In the genomic region with DNA sequence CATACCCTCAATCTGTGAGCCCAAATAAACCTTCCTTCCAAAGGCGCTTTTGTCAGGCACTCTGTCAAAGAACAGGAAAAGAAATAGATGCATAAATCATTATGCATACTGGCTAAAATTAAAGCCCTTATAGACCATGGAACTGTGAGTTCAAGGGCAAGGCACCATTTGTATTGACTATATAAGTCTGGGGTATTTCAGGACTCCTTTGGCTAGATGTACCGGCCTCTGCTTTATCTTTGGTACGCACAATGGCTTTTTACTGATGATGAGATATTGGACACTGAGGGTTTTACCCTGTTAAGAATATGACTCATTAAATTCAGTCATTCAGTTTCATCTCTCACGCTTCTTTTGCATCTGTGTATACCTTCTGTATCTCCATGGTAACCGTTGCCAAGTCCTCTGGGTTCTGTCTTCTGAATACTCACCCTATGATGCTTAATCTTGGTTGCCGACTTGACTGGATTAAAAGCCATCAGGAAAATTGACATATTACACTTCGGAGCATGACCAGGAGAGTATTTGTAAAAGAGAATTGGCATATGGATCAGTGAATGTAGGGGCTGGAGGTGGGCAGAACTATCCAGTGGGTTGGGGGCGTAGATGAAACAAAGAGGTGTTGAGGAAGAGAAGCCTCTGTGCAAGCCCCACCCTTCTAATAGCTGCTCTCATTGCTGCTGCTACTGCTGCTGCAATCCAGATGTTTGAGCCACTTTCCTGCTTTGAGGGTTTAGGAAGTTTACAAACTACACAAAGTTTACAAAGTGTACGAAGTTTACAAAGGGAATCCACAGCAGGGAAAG, we compare ENCODE assay signal across 22 mouse cellular contexts. TPM values are rescaled to one million over a fixed set of nuclear protein-coding genes. Genes with fewer than 3 reads are reported as not detected.
DNase-seq lines count a peak whose midpoint lies in the region; ATAC-seq and TF ChIP-seq lines count a peak whose summit lies in the region.
"Had no signal": no experiment of that assay in that cellular context is flagged by ENCODE, and none has a peak within 500 bp of the region (broad histone marks: within the 10 kb centered on the region; RNA-seq: fewer than 3 reads in every experiment).

No protein-coding gene starts in this region.

- DNase-seq in heart, embryonic 10.5 days (ENCODE audit: low spot score), result peak; percentile 36
- no peak for DNase-seq in heart, postnatal 10 days
- DNase-seq in midbrain, embryonic 10.5 days (ENCODE audit: low spot score), result peak; percentile 8
- DNase-seq in midbrain, embryonic 11.5 days (ENCODE audit: low spot score, missing footprints), result no peak
- peak; percentile 57 for DNase-seq in forebrain, postnatal 0 days
- DNase-seq in telencephalon, adult 2 months (ENCODE audit: low read depth, low spot score), result peak; percentile 62
- no peak for DNase-seq in left cerebral cortex, postnatal 36 days (ENCODE audit: low spot score in 2 of 2)
- DNase-seq: cerebellum, adult 9-10 months; heart, adult 2 months; left cerebral cortex, postnatal 4 days; lung, postnatal 10 days; right cerebral cortex, postnatal 14 days; thymus, adult 2 months had no signal

- ATAC-seq in midbrain, embryonic 11.5 days (ENCODE audit: low FRiP score), result no peak
- ATAC-seq in forebrain, postnatal 0 days, result peak; percentile 92
- no peak; the same call in 1 of the 2 replicates for ATAC-seq in neural tube, embryonic 15.5 days (ENCODE audit: low FRiP score)
- ATAC-seq: intestine, postnatal 0 days had no signal

- 80% methylated on average over 9 of the region's 9 CpGs for WGBS in heart, embryonic 10.5 days
- 82% methylated on average over 9 of the region's 9 CpGs for WGBS in midbrain, embryonic 10.5 days
- WGBS in midbrain, embryonic 11.5 days, result 71% methylated on average over 9 of the region's 9 CpGs
- WGBS in forebrain, postnatal 0 days, result 58% methylated on average over 9 of the region's 9 CpGs
- WGBS in neural tube, embryonic 15.5 days, result 64% methylated on average over 9 of the region's 9 CpGs

- intact Hi-C loops in heart, postnatal 10 days (cut with DNase I), result no loop called here
- intact Hi-C loops in left cerebral cortex, postnatal 36 days (cut with DNase I), result no loop called here

- no peaks in the 10 kb centered on the region for H3K36me3 ChIP-seq in heart, embryonic 10.5 days
- no peaks in the 10 kb centered on the region for H3K36me3 ChIP-seq in midbrain, embryonic 10.5 days
- H3K36me3 ChIP-seq in midbrain, embryonic 11.5 days (ENCODE audit: control insufficient read depth, insufficient read depth, low read length), result no peaks in the 10 kb centered on the region
- H3K36me3 ChIP-seq in forebrain, postnatal 0 days (ENCODE audit: insufficient read depth), result no peaks in the 10 kb centered on the region
- H3K36me3 ChIP-seq in neural tube, embryonic 15.5 days, result no peaks in the 10 kb centered on the region
- H3K36me3 ChIP-seq: G1E; liver, embryonic 15.5 days had no signal

- H3K4me1 ChIP-seq in heart, embryonic 10.5 days, result no peaks in the 10 kb centered on the region
- peaks cover 10% of the 10 kb centered on the region for H3K4me1 ChIP-seq in midbrain, embryonic 10.5 days
- peaks cover 3% of the 10 kb centered on the region; the same call in 1 of the 2 replicates for H3K4me1 ChIP-seq in midbrain, embryonic 11.5 days (ENCODE audit: control insufficient read depth, insufficient read depth, low read length)
- no peaks in the 10 kb centered on the region for H3K4me1 ChIP-seq in forebrain, postnatal 0 days (ENCODE audit: insufficient read depth)
- no peaks in the 10 kb centered on the region for H3K4me1 ChIP-seq in neural tube, embryonic 15.5 days
- H3K4me1 ChIP-seq: liver, embryonic 15.5 days had no signal

- H3K27me3 ChIP-seq in heart, embryonic 10.5 days (ENCODE audit: insufficient read depth, poor library complexity, severe bottlenecking), result no peaks in the 10 kb centered on the region
- H3K27me3 ChIP-seq in midbrain, embryonic 10.5 days (ENCODE audit: low read depth, poor library complexity, severe bottlenecking), result no peaks in the 10 kb centered on the region
- H3K27me3 ChIP-seq in midbrain, embryonic 11.5 days (ENCODE audit: control insufficient read depth, insufficient read depth, low read length), result no peaks in the 10 kb centered on the region
- H3K27me3 ChIP-seq in forebrain, postnatal 0 days (ENCODE audit: insufficient read depth, low read length), result no peaks in the 10 kb centered on the region
- H3K27me3 ChIP-seq in neural tube, embryonic 15.5 days (replicated peaks), result no peaks in the 10 kb centered on the region
- H3K27me3 ChIP-seq: liver, embryonic 15.5 days had no signal

- no peaks in the 10 kb centered on the region for H3K9me3 ChIP-seq in heart, embryonic 10.5 days
- no peaks in the 10 kb centered on the region for H3K9me3 ChIP-seq in midbrain, embryonic 10.5 days (replicated peaks)
- H3K9me3 ChIP-seq in midbrain, embryonic 11.5 days (ENCODE audit: control insufficient read depth, low read length), result no peaks in the 10 kb centered on the region
- H3K9me3 ChIP-seq in forebrain, postnatal 0 days (ENCODE audit: low read length), result no peaks in the 10 kb centered on the region
- no peaks in the 10 kb centered on the region for H3K9me3 ChIP-seq in neural tube, embryonic 15.5 days (replicated peaks)
- H3K9me3 ChIP-seq: G1E; liver, embryonic 15.5 days had no signal

- no peak overlapping the region for H3K4me2 ChIP-seq in midbrain, embryonic 11.5 days
- no peak overlapping the region for H3K4me2 ChIP-seq in forebrain, postnatal 0 days (ENCODE audit: low read depth)
- no peak overlapping the region for H3K4me2 ChIP-seq in neural tube, embryonic 15.5 days
- H3K4me2 ChIP-seq: liver, embryonic 15.5 days had no signal

- H3K9ac ChIP-seq in midbrain, embryonic 11.5 days (ENCODE audit: low read length), result no peak overlapping the region
- no peak overlapping the region for H3K9ac ChIP-seq in forebrain, postnatal 0 days
- H3K9ac ChIP-seq in neural tube, embryonic 15.5 days (replicated peaks), result no peak overlapping the region
- H3K9ac ChIP-seq: liver, embryonic 15.5 days had no signal

- TF ChIP-seq CTCF in forebrain, postnatal 0 days (IDR thresholded peaks at IDR 0.05; ENCODE audit: low read depth), result no peak

- H3K27ac ChIP-seq in heart, embryonic 10.5 days, result no peak overlapping the region
- H3K27ac ChIP-seq in midbrain, embryonic 10.5 days (replicated peaks), result no peak overlapping the region
- H3K27ac ChIP-seq in midbrain, embryonic 11.5 days (ENCODE audit: low read depth, low read length), result no peak overlapping the region
- H3K27ac ChIP-seq in forebrain, postnatal 0 days (ENCODE audit: low read depth, low read length), result no peak overlapping the region
- H3K27ac ChIP-seq in neural tube, embryonic 15.5 days (replicated peaks), result no peak overlapping the region
- H3K27ac ChIP-seq: heart, adult 2 months; kidney, postnatal 0 days; liver, embryonic 15.5 days had no signal

- H3K4me3 ChIP-seq in heart, embryonic 10.5 days, result no peak overlapping the region
- no peak overlapping the region for H3K4me3 ChIP-seq in midbrain, embryonic 10.5 days
- no peak overlapping the region for H3K4me3 ChIP-seq in midbrain, embryonic 11.5 days (ENCODE audit: low read depth, low read length)
- no peak overlapping the region for H3K4me3 ChIP-seq in forebrain, postnatal 0 days (ENCODE audit: low read depth, low read length)
- H3K4me3 ChIP-seq in neural tube, embryonic 15.5 days (replicated peaks), result no peak overlapping the region
- H3K4me3 ChIP-seq: heart, adult 2 months; liver, embryonic 15.5 days had no signal

RNA-seq across cellular contexts. Expression of a gene that starts 22.7 kb away (rescaled TPM):
- polyA plus RNA-seq in heart, embryonic 10.5 days (2016; fragmentation: Nextera tagmentation; extraction: Ambion mirVana), result not detected in 2 replicates
- not detected for total RNA-seq in heart, postnatal 10 days (2021)
- not detected in 2 replicates for polyA plus RNA-seq in midbrain, embryonic 10.5 days (2016; fragmentation: Nextera tagmentation; extraction: Ambion mirVana)
- polyA plus RNA-seq in midbrain, embryonic 11.5 days (2014; fragmentation: Nextera tagmentation; extraction: Ambion mirVana), result not detected in 2 replicates
- total RNA-seq in forebrain, postnatal 0 days (2014; rRNA removed), result 2.7 and 4.3 TPM in 2 replicates
- 3.0 and 4.7 TPM in 2 replicates for polyA plus RNA-seq in forebrain, postnatal 0 days (2015; fragmentation: Nextera tagmentation; extraction: Ambion mirVana)
- under 1 TPM in 1 of 2 experiments, not detected in 1; 0.79 TPM for total RNA-seq in left cerebral cortex, postnatal 36 days (2021)
- polyA plus RNA-seq in neural tube, embryonic 15.5 days (2015; fragmentation: Nextera tagmentation; extraction: Ambion mirVana), result 0.82 and 0.98 TPM in 2 replicates
- total RNA-seq: adrenal gland, adult 18-20 months; G1E; gastrocnemius, adult 18-20 months; heart, adult 2 months; megakaryocyte-erythroid progenitor cell, adult 5-6 weeks had no signal
- polyA plus RNA-seq: G1E; heart, postnatal 0 days; liver, embryonic 15.5 days had no signal

Comparison
In these comparisons a context has a peak if more than half of its experiments do, and no peak if none do; other contexts are left out.
1. DNase-seq: peak in heart, embryonic 10.5 days (single experiment), midbrain, embryonic 10.5 days (single experiment), forebrain, postnatal 0 days (single experiment) and telencephalon, adult 2 months (single experiment); none in heart, postnatal 10 days (0 of 2), midbrain, embryonic 11.5 days (single experiment) and left cerebral cortex, postnatal 36 days (0 of 2).